Mouse (Mus musculus) ES-CJ7 (cell line): ENCODE measurements around the gene Nmral1.

Experiments used
- DNase-seq: peaks from one replicate; pipeline ENCODE4 v3.0.0; 2011; ENCODE audit warnings: low read depth, low spot score

The Nmral1 gene

GRCm38 (mm10) chr16:4661605-4662004 lies 57.6 kb downstream of the Nmral1 start:
- no peak for DNase-seq
